Mouse (Mus musculus): Measurements from ENCODE around the gene Adamts10. TPM values are rescaled to one million over a fixed set of nuclear protein-coding genes. Genes with fewer than 3 reads are reported as not detected.

Adamts10 gene
- polyA plus RNA-seq, 1 experiment from 2014 or later = 66.8 TPM

GRCm38 (mm10) chr17:33510172-33510571, 13.8 kb upstream of the Adamts10 start:
- Histone ChIP-seq H3K27me3 (ENCODE audit: control insufficient read depth, insufficient read depth, low read depth, low read length) (no peaks in the 10 kb centered on the region), H3K4me2 (ENCODE audit: low read length) (no peak overlapping the region), H3K9me3 (replicated peaks; ENCODE audit: control insufficient read depth, low read length, poor library complexity, severe bottlenecking) (no peaks in the 10 kb centered on the region), H3K4me1 (ENCODE audit: control insufficient read depth, insufficient read depth, low read length) (no peaks in the 10 kb centered on the region), H3K27ac (ENCODE audit: low read length) (no peak overlapping the region), H3K4me3 (ENCODE audit: low read depth, low read length) (no peak overlapping the region), H3K36me3 (ENCODE audit: control insufficient read depth, insufficient read depth, low read length) (no peaks in the 10 kb centered on the region), H3K9ac (ENCODE audit: low read depth, low read length) (no peak overlapping the region)
- 72% methylated on average over 5 of the region's 5 CpGs for WGBS
- no peak for ATAC-seq

DNA sequence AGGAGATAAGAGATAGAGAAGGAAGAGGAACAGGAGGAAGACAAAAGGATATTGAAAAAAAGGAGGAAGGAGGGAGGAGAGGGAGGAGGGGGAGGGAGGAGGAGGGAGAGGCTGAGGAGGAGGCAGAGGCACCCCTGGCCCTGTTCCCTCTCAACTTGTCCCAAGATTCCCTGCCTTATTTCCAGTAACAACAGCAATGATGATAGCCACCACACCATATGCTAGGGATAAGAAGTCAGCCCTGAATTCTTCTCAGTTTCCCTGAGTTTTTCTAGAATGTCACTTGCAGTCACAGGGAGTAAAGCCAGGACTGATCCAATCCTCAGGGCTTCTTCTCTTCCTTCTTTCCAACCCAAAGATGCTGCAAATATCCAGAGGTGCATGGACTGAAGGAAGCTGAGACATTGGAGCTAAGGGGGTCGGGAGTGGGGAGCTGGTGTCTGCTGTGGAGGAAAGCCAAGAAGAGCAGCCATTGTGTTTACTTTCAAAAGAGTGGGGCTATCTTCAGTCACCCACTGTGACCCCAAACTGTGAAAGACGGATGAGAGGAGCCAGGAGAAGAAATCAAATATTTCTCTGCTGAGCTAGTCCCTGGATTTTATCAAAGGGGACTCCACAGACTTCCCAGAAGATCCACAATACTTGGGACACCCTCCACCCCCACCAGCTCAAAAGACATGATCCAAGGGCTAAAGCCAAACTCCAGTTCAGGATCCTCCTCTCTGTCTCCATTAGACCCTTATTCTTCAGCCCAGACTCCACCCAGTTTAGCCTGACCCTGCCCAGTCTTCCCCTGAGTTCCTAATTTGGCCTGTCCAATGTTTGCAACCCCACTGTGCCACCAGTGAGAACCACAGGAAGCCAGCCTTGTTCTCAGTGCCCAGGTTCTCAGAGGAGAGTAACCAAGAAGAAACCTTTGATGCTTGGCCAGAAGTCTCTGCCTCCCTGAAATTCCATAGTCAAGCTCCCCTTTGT, 11.3 kb upstream of the Adamts10 start:
- ATAC-seq = no peak
- no peak overlapping the region for H3K27ac ChIP-seq (ENCODE audit: low read length)
- whole genome bisulfite sequencing = 9% methylated on average over 2 of the region's 2 CpGs
- H3K36me3 ChIP-seq (ENCODE audit: control insufficient read depth, insufficient read depth, low read length) = no peaks in the 10 kb centered on the region
- H3K4me1 ChIP-seq (ENCODE audit: control insufficient read depth, insufficient read depth, low read length) = no peaks in the 10 kb centered on the region
- no peak overlapping the region for H3K4me2 ChIP-seq (ENCODE audit: low read length)
- H3K9me3 ChIP-seq (replicated peaks; ENCODE audit: control insufficient read depth, low read length, poor library complexity, severe bottlenecking) = no peaks in the 10 kb centered on the region
- no peak overlapping the region for H3K4me3 ChIP-seq (ENCODE audit: low read depth, low read length)
- no peak overlapping the region for H3K9ac ChIP-seq (ENCODE audit: low read depth, low read length)
- no peaks in the 10 kb centered on the region for H3K27me3 ChIP-seq (ENCODE audit: control insufficient read depth, insufficient read depth, low read depth, low read length)

GRCm38 (mm10) chr17:33513874-33514273, 10.1 kb upstream of the Adamts10 start:
- Histone ChIP-seq H3K27me3 (ENCODE audit: control insufficient read depth, insufficient read depth, low read depth, low read length) (no peaks in the 10 kb centered on the region), H3K4me1 (ENCODE audit: control insufficient read depth, insufficient read depth, low read length) (no peaks in the 10 kb centered on the region), H3K4me3 (ENCODE audit: low read depth, low read length) (no peak overlapping the region), H3K27ac (ENCODE audit: low read length) (no peak overlapping the region), H3K9ac (ENCODE audit: low read depth, low read length) (no peak overlapping the region), H3K36me3 (ENCODE audit: control insufficient read depth, insufficient read depth, low read length) (no peaks in the 10 kb centered on the region), H3K4me2 (ENCODE audit: low read length) (no peak overlapping the region), H3K9me3 (replicated peaks; ENCODE audit: control insufficient read depth, low read length, poor library complexity, severe bottlenecking) (no peaks in the 10 kb centered on the region)
- 90% methylated on average over 5 of the region's 5 CpGs for WGBS
- no peak for ATAC-seq

DNA sequence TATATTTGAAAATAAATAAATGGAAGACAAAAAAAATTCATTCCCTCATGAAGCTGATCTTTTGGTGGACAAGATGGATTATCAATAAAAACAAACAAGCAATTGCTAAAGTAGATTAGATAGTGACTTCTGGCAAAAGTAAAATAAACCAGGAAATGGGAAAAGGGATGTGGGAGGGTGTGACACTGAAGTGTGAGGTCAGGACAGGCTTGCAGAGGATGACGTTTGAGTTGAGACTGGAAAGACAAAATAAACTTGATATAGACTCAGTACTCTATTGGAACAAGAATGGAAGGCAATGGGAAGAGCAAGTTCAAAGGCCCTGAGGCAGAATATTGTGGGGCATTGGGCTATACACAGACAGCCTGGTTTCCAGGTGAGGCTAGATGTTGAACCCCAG, 3.6 kb upstream of the Adamts10 start:
- no peak overlapping the region for H3K27ac ChIP-seq (ENCODE audit: low read length)
- no peaks in the 10 kb centered on the region for H3K9me3 ChIP-seq (replicated peaks; ENCODE audit: control insufficient read depth, low read length, poor library complexity, severe bottlenecking)
- peaks cover 8% of the 10 kb centered on the region for H3K4me1 ChIP-seq (ENCODE audit: control insufficient read depth, insufficient read depth, low read length)
- no peak overlapping the region for H3K4me2 ChIP-seq (ENCODE audit: low read length)
- no peak overlapping the region for H3K9ac ChIP-seq (ENCODE audit: low read depth, low read length)
- H3K4me3 ChIP-seq (ENCODE audit: low read depth, low read length) = no peak overlapping the region
- WGBS = 83% methylated on average over 1 of the region's 1 CpGs
- H3K27me3 ChIP-seq (ENCODE audit: control insufficient read depth, insufficient read depth, low read depth, low read length) = no peaks in the 10 kb centered on the region
- H3K36me3 ChIP-seq (ENCODE audit: control insufficient read depth, insufficient read depth, low read length) = no peaks in the 10 kb centered on the region
- ATAC-seq = no peak

- Histone ChIP-seq H3K4me1 (ENCODE audit: control insufficient read depth, insufficient read depth, low read length) (peaks cover 17% of the 10 kb centered on the region), H3K9me3 (replicated peaks; ENCODE audit: control insufficient read depth, low read length, poor library complexity, severe bottlenecking) (no peaks in the 10 kb centered on the region)
Measured at GRCm38 (mm10) chr17:33523431-33523917, 530 bp upstream of the Adamts10 start.

DNA sequence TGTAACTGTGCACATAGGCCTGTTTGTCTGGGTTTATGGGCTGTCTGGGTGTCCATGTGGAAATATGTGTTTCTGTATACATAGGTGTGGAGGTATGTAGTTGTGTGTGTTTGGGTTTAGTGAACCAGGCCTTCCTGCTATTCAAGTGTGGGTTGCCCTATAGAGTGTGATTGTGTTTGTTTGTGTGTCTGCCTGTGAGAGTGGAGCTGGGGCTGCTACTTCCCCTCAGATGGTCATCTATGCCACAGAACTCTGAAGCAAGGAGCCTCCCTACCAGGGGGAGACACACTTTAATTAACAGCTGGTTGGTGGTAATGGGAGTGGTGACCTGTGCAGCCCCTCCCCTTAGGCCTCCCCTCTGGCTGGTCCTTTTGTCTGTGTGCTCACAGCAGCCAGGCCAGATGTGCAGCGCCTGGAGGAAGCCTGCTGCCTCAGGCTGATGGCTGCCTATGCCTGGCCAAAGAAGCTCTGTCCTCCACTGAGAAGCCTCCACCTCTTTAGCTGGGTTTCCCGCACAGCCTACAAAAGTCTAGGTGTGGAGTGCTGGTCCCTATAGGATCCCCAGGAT, 886 bp downstream of the Adamts10 start:
- Histone ChIP-seq H3K4me1 (ENCODE audit: control insufficient read depth, insufficient read depth, low read length) (peaks cover 17% of the 10 kb centered on the region), H3K9ac (ENCODE audit: low read depth, low read length) (peak overlapping the region; percentile 75), H3K9me3 (replicated peaks; ENCODE audit: control insufficient read depth, low read length, poor library complexity, severe bottlenecking) (no peaks in the 10 kb centered on the region), H3K36me3 (ENCODE audit: control insufficient read depth, insufficient read depth, low read length) (no peaks in the 10 kb centered on the region; the same call in 1 of the 2 replicates), H3K4me2 (ENCODE audit: low read length) (peak overlapping the region; percentile 70), H3K4me3 (ENCODE audit: low read depth, low read length) (peak overlapping the region; percentile 67), H3K27me3 (ENCODE audit: control insufficient read depth, insufficient read depth, low read depth, low read length) (no peaks in the 10 kb centered on the region), H3K27ac (ENCODE audit: low read length) (peak overlapping the region; percentile 55)
- peak; percentile 47 for ATAC-seq
- WGBS = 7% methylated on average over 2 of the region's 2 CpGs

More at GRCm38 (mm10) chr17:33523431-33523917, 530 bp upstream of the Adamts10 start:
- Histone ChIP-seq H3K4me3 (ENCODE audit: low read depth, low read length) (peak overlapping the region; percentile 67), H3K27ac (ENCODE audit: low read length) (peak overlapping the region; percentile 68), H3K4me2 (ENCODE audit: low read length) (peak overlapping the region; percentile 70), H3K9ac (ENCODE audit: low read depth, low read length) (peak overlapping the region; percentile 75), H3K27me3 (ENCODE audit: control insufficient read depth, insufficient read depth, low read depth, low read length) (no peaks in the 10 kb centered on the region), H3K36me3 (ENCODE audit: control insufficient read depth, insufficient read depth, low read length) (no peaks in the 10 kb centered on the region)
- peak; percentile 59 for ATAC-seq
- WGBS = 3% methylated on average over 11 of the region's 13 CpGs

GRCm38 (mm10) chr17:33526506-33526905, 2.5 kb downstream of the Adamts10 start:
- H3K4me2 ChIP-seq (ENCODE audit: low read length) = no peak overlapping the region
- no peaks in the 10 kb centered on the region for H3K27me3 ChIP-seq (ENCODE audit: control insufficient read depth, insufficient read depth, low read depth, low read length)

GRCm38 (mm10) chr17:33539106-33539675, 15.2 kb downstream of the Adamts10 start:
- no peak for ATAC-seq
- no peaks in the 10 kb centered on the region for H3K27me3 ChIP-seq (ENCODE audit: control insufficient read depth, insufficient read depth, low read depth, low read length)
- 95% methylated on average over 3 of the region's 3 CpGs for WGBS
- H3K4me3 ChIP-seq (ENCODE audit: low read depth, low read length) = no peak overlapping the region
- no peaks in the 10 kb centered on the region for H3K4me1 ChIP-seq (ENCODE audit: control insufficient read depth, insufficient read depth, low read length)
- peaks cover 15% of the 10 kb centered on the region for H3K36me3 ChIP-seq (ENCODE audit: control insufficient read depth, insufficient read depth, low read length)
- no peaks in the 10 kb centered on the region for H3K9me3 ChIP-seq (replicated peaks; ENCODE audit: control insufficient read depth, low read length, poor library complexity, severe bottlenecking)
- H3K4me2 ChIP-seq (ENCODE audit: low read length) = no peak overlapping the region
- H3K27ac ChIP-seq (ENCODE audit: low read length) = no peak overlapping the region
- no peak overlapping the region for H3K9ac ChIP-seq (ENCODE audit: low read depth, low read length)

More at GRCm38 (mm10) chr17:33526506-33526905, 2.5 kb downstream of the Adamts10 start:
- no peak overlapping the region for H3K9ac ChIP-seq (ENCODE audit: low read depth, low read length)
- 49% methylated on average over 3 of the region's 3 CpGs for WGBS
- no peak overlapping the region for H3K4me3 ChIP-seq (ENCODE audit: low read depth, low read length)
- H3K4me1 ChIP-seq (ENCODE audit: control insufficient read depth, insufficient read depth, low read length) = peaks cover 17% of the 10 kb centered on the region
- H3K27ac ChIP-seq (ENCODE audit: low read length) = no peak overlapping the region
- peaks cover 2% of the 10 kb centered on the region; the same call in 1 of the 2 replicates for H3K36me3 ChIP-seq (ENCODE audit: control insufficient read depth, insufficient read depth, low read length)
- ATAC-seq = no peak
- H3K9me3 ChIP-seq (replicated peaks; ENCODE audit: control insufficient read depth, low read length, poor library complexity, severe bottlenecking) = no peaks in the 10 kb centered on the region

All from midbrain, embryonic 16.5 days (tissue).